Mouse (Mus musculus): ENCODE results near the gene Rbfox3. TPM values are rescaled to one million over a fixed set of nuclear protein-coding genes. Genes with fewer than 3 reads are reported as not detected.

Rbfox3 gene
- total and polyA plus RNA-seq, 3 experiments, result not detected

DNA sequence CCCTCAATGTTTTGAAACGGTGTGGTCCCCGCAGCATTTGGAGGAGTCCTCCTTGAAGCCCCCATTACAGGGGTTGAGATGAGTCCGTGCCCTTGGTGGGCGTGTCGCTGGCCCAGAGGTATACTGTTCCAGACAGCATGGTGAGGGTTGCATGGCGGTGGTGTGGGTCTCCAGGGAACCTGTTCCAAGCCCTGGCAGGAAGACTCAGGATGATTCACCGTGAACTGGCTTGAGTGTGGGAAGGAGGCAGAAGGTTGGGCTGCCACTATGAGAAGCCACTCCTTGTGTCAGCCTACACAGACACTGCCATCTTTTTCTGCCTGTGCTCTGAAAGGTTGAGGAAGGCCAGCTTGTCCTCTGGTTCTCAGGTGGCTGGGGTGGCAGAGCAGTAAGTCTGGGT lies 393.5 kb downstream of the Rbfox3 start:
- TF ChIP-seq ZC3H11A (IDR thresholded peaks at IDR 0.05; ENCODE audit: low read depth, low read length) (no peak), RAD21 (IDR thresholded peaks at IDR 0.05; ENCODE audit: low read depth, low read length) (no peak), RCOR1 (conservative IDR thresholded peaks at IDR 0.05; ENCODE audit: low read depth, low read length) (no peak), ELF1 (IDR thresholded peaks at IDR 0.05; ENCODE audit: low read depth, low read length) (no peak), KAT2A (IDR thresholded peaks at IDR 0.05; ENCODE audit: insufficient replicate concordance, low read length) (no peak), POLR2A (IDR thresholded peaks at IDR 0.05; ENCODE audit: low read depth, low read length) (no peak), ZNF384 (IDR thresholded peaks at IDR 0.05; ENCODE audit: low read depth, low read length) (no peak), SIN3A (IDR thresholded peaks at IDR 0.05; ENCODE audit: low read length) (no peak), USF2 (conservative IDR thresholded peaks at IDR 0.05; ENCODE audit: low read depth, low read length) (no peak), GABPA (IDR thresholded peaks at IDR 0.05; ENCODE audit: insufficient replicate concordance, low read depth, low read length) (no peak), NELFE (IDR thresholded peaks at IDR 0.05; ENCODE audit: low read depth, low read length) (no peak), ETS1 (conservative IDR thresholded peaks at IDR 0.05; ENCODE audit: low read depth, low read length) (no peak), MXI1 (IDR thresholded peaks at IDR 0.05; ENCODE audit: low read depth, low read length) (no peak), IRF4 (IDR thresholded peaks at IDR 0.05; ENCODE audit: low read depth, low read length) (no peak)
- no peak for DNase-seq (ENCODE audit: extremely low read depth)
- H3K27ac ChIP-seq (ENCODE audit: insufficient read depth, low read depth), result no peak overlapping the region
- H3K79me2 ChIP-seq (replicated peaks; ENCODE audit: control insufficient read depth, extremely low read depth, insufficient read depth, poor library complexity, severe bottlenecking), result no peaks in the 10 kb centered on the region
- no peak overlapping the region for H3K4me2 ChIP-seq (ENCODE audit: insufficient read depth, low read depth, poor library complexity, severe bottlenecking)
- dilution Hi-C loops (cut with MboI; ENCODE audit: extremely low pct_ligation_motif_present, extremely low pct_unique_long_range_greater_than_20kb, low sequenced_read_pairs), result no loop called here
- peaks cover 94% of the 10 kb centered on the region for H3K27me3 ChIP-seq (replicated peaks)
- no peaks in the 10 kb centered on the region for H3K36me3 ChIP-seq (replicated peaks in 1 of 2; ENCODE audit: control insufficient read depth in 1 of 2, insufficient read depth in 1 of 2, low read length in 1 of 2)
- no peak overlapping the region for H3K9ac ChIP-seq (ENCODE audit: insufficient read depth, low read depth)
- no peaks in the 10 kb centered on the region for H3K9me3 ChIP-seq (replicated peaks; ENCODE audit: low read length)
- in situ Hi-C loops (cut with MboI; ENCODE audit: low pct_ligation_motif_present, low pct_unique_long_range_greater_than_20kb, low sequenced_read_pairs), result no loop called here
- no peaks in the 10 kb centered on the region for H3K4me1 ChIP-seq (ENCODE audit: control insufficient read depth in 1 of 2, insufficient read depth in 2 of 2)
- no peak overlapping the region for H3K4me3 ChIP-seq (replicated peaks in 1 of 3; ENCODE audit: low read depth in 2 of 3, low read length in 2 of 3, poor library complexity in 1 of 3)

DNA sequence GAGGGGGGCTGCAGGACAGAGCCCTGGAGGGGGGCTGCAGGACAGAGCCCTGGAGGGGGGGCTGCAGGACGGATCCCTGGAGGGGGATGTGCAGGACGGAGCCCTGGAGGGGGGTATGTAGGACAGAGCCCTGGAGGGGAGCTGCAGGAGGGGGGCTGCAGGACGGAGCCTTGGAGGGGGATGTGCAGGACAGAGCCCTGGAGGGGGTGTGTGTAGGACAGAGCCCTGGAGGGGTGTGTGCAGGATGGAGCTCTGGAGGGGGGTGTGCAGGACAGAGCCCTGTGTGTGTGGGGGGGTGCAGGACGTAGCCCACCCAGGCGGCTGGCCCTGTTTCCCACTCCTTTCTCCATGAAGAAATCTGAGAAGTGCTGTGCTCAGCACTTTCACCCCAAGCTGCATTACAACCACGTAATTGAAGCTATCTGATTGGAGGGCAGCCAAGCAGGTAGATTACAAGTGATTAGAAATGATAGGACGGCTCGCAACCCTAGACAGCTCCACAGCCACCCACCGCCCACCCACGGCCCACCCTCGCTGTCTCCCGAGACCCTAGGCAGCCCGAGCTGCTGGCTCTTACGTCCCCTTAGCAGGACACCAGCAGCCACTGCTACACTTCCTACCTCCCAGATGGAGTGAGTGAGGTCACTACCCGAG lies 399.0 kb downstream of the Rbfox3 start:
- Histone ChIP-seq H3K9ac (ENCODE audit: insufficient read depth, low read depth) (no peak overlapping the region), H3K27ac (ENCODE audit: insufficient read depth, low read depth) (no peak overlapping the region), H3K4me3 (replicated peaks in 1 of 3; ENCODE audit: low read depth in 2 of 3, low read length in 2 of 3, poor library complexity in 1 of 3) (no peak overlapping the region), H3K36me3 (replicated peaks in 1 of 2; ENCODE audit: control insufficient read depth in 1 of 2, insufficient read depth in 1 of 2, low read length in 1 of 2) (no peaks in the 10 kb centered on the region), H3K4me1 (ENCODE audit: control insufficient read depth in 1 of 2, insufficient read depth in 2 of 2) (no peaks in the 10 kb centered on the region), H3K27me3 (replicated peaks) (peaks cover 98% of the 10 kb centered on the region), H3K4me2 (ENCODE audit: insufficient read depth, low read depth, poor library complexity, severe bottlenecking) (no peak overlapping the region), H3K9me3 (replicated peaks; ENCODE audit: low read length) (no peaks in the 10 kb centered on the region), H3K79me2 (replicated peaks; ENCODE audit: control insufficient read depth, extremely low read depth, insufficient read depth, poor library complexity, severe bottlenecking) (no peaks in the 10 kb centered on the region)
- TF ChIP-seq PAX5 (IDR thresholded peaks at IDR 0.05; ENCODE audit: low read length), result no peak
- TF ChIP-seq MAFK (IDR thresholded peaks at IDR 0.05; ENCODE audit: insufficient replicate concordance, low read length), result peak; percentile 77; the same call in 1 of the 2 replicates
- TF ChIP-seq ELF1 (IDR thresholded peaks at IDR 0.05; ENCODE audit: low read depth, low read length), result no peak
- no peak for TF ChIP-seq SIN3A (IDR thresholded peaks at IDR 0.05; ENCODE audit: low read length)
- dilution Hi-C loops (cut with MboI; ENCODE audit: extremely low pct_ligation_motif_present, extremely low pct_unique_long_range_greater_than_20kb, low sequenced_read_pairs), result no loop called here
- in situ Hi-C loops (cut with MboI; ENCODE audit: low pct_ligation_motif_present, low pct_unique_long_range_greater_than_20kb, low sequenced_read_pairs), result no loop called here
- DNase-seq (ENCODE audit: extremely low read depth), result no peak

All from CH12.LX (cell line).